Mouse (Mus musculus) erythroblast, embryonic 14.5 days (primary cell): ENCODE measurements around the gene Map2k5.

Experiments
- GATA1 ChIP-seq: IDR thresholded peaks from 2 replicates; pipeline ENCODE4 v1.6.1; 2012; ENCODE audit warnings: low read length, inconsistent platforms, mixed read lengths
- TAL1 ChIP-seq: IDR thresholded peaks from 3 replicates; pipeline ENCODE4 v1.6.1; 2012; ENCODE audit warnings: low read length, inconsistent platforms, mixed read lengths

DNA sequence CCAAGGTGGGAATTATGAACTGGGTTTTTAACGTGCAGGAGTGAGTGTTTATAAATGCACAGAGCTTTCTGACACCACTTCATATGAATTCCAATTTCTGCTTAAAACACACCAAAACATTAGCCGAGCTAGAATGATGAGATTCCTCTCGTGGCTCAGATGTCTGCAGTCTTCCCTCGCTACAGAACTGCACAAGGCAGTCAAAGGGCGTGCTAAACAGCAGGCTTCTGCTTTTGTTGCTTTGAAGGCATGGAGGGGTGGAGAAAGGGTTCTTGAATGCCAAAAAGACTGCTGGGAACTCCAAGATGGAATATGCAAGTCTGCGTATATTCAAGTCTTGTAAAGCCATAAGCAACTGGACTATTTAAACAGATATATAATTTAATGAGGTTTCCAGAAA, 38.4 kb downstream of the Map2k5 start:
- no peak for TF ChIP-seq GATA1
- TF ChIP-seq TAL1 = no peak
